Mouse (Mus musculus) retina, postnatal 1 day (tissue): ENCODE measurements around the gene Tmem150a.

Experiments used
- DNase-seq: peaks from one replicate; pipeline ENCODE4 v3.0.0-alpha.2; 2012

The Tmem150a gene

GRCm38 (mm10) chr6:72355066-72355911 is at the start of gene Tmem150a:
TSS of gene Tmem150a (plus strand) at chr6:72355447.
- DNase-seq = peak; percentile 89

- DNase-seq = no peak
These were observed 43.0 kb upstream of the Tmem150a start for GRCm38 (mm10) chr6:72312198-72312597.

- no peak for DNase-seq
These were observed 42.0 kb upstream of the Tmem150a start for GRCm38 (mm10) chr6:72313124-72313867.

- DNase-seq = no peak
These were observed 39.9 kb upstream of the Tmem150a start for GRCm38 (mm10) chr6:72315384-72315783.

- DNase-seq = no peak
These were observed 39.2 kb upstream of the Tmem150a start for GRCm38 (mm10) chr6:72316044-72316443.

GRCm38 (mm10) chr6:72318440-72318839 is 36.8 kb upstream of the Tmem150a start:
- no peak for DNase-seq

- DNase-seq = peak; percentile 42
These were observed 36.2 kb upstream of the Tmem150a start for GRCm38 (mm10) chr6:72319019-72319418.

- DNase-seq = no peak
These were observed 32.3 kb upstream of the Tmem150a start for GRCm38 (mm10) chr6:72322936-72323335.

- DNase-seq = no peak
These were observed 31.3 kb upstream of the Tmem150a start for GRCm38 (mm10) chr6:72323786-72324508.

GRCm38 (mm10) chr6:72326274-72326673 is 29.0 kb upstream of the Tmem150a start:
- no peak for DNase-seq

GRCm38 (mm10) chr6:72329019-72329418 is 26.2 kb upstream of the Tmem150a start:
- no peak for DNase-seq

- DNase-seq = no peak
These were observed 25.1 kb upstream of the Tmem150a start for GRCm38 (mm10) chr6:72330133-72330532.

- no peak for DNase-seq
These were observed 22.1 kb upstream of the Tmem150a start for GRCm38 (mm10) chr6:72333111-72333510.

- DNase-seq = no peak
These were observed 14.8 kb upstream of the Tmem150a start for GRCm38 (mm10) chr6:72340481-72340880.

GRCm38 (mm10) chr6:72344396-72345073 is 10.7 kb upstream of the Tmem150a start:
- no peak for DNase-seq

- peak; percentile 98 for DNase-seq
These were observed 10.1 kb upstream of the Tmem150a start, which contains the start of gene Usp39 for GRCm38 (mm10) chr6:72345074-72345567. TSS of gene Usp39 (minus strand) at chr6:72345184.

GRCm38 (mm10) chr6:72345633-72346032 is 9.6 kb upstream of the Tmem150a start:
- DNase-seq = no peak

- DNase-seq = no peak
These were observed 9.0 kb upstream of the Tmem150a start for GRCm38 (mm10) chr6:72346261-72346660.

- DNase-seq = peak; percentile 81
These were observed 7.9 kb upstream of the Tmem150a start, which contains the start of gene 0610030E20Rik for GRCm38 (mm10) chr6:72347166-72347941. TSS of gene 0610030E20Rik (plus strand) at chr6:72347317.

- no peak for DNase-seq
These were observed 6.8 kb upstream of the Tmem150a start for GRCm38 (mm10) chr6:72348411-72348810.

GRCm38 (mm10) chr6:72350214-72350613 is 5.0 kb upstream of the Tmem150a start:
- DNase-seq = no peak
